Mouse (Mus musculus): Measurements from ENCODE around the gene Mrm1. TPM values are rescaled to one million over a fixed set of nuclear protein-coding genes. Genes with fewer than 3 reads are reported as not detected.

The Mrm1 gene
- polyA plus RNA-seq, 1 experiment from 2014 or later = 8.4 TPM

- ATAC-seq = no peak
- TF ChIP-seq EP300 (IDR thresholded peaks at IDR 0.05; ENCODE audit: low read depth) = no peak
- TF ChIP-seq CTCF (IDR thresholded peaks at IDR 0.05; ENCODE audit: low read depth) = no peak
- Histone ChIP-seq H3K27me3 (ENCODE audit: insufficient read depth, low read length) (no peaks in the 10 kb centered on the region), H3K4me2 (ENCODE audit: low read depth, low read length) (peak overlapping the region; percentile 86), H3K27ac (ENCODE audit: low read depth) (peak overlapping the region; percentile 92), H3K9me3 (ENCODE audit: low read length) (no peaks in the 10 kb centered on the region), H3K9ac (replicated peaks) (peak overlapping the region; percentile 97), H3K4me1 (ENCODE audit: insufficient read depth) (peaks cover 27% of the 10 kb centered on the region), H3K4me3 (ENCODE audit: low read depth, low read length) (peak overlapping the region; percentile 99), H3K36me3 (replicated peaks; ENCODE audit: insufficient read depth, low read length) (peaks cover 60% of the 10 kb centered on the region)
- DNase-seq = no peak
- WGBS (ENCODE audit: insufficient replicate concordance) = 71% methylated on average over 3 of the region's 3 CpGs
These were observed 6.9 kb upstream of the Mrm1 start for GRCm38 (mm10) chr11:84826185-84826584.

- Histone ChIP-seq H3K4me3 (ENCODE audit: low read depth, low read length) (peak overlapping the region; percentile 99), H3K9ac (replicated peaks) (peak overlapping the region; percentile 97), H3K36me3 (replicated peaks; ENCODE audit: insufficient read depth, low read length) (peaks cover 60% of the 10 kb centered on the region), H3K9me3 (ENCODE audit: low read length) (no peaks in the 10 kb centered on the region), H3K4me2 (ENCODE audit: low read depth, low read length) (peak overlapping the region; percentile 86), H3K4me1 (ENCODE audit: insufficient read depth) (peaks cover 30% of the 10 kb centered on the region), H3K27ac (ENCODE audit: low read depth) (peak overlapping the region; percentile 92), H3K27me3 (ENCODE audit: insufficient read depth, low read length) (no peaks in the 10 kb centered on the region)
- TF ChIP-seq EP300 (IDR thresholded peaks at IDR 0.05; ENCODE audit: low read depth) (no peak), CTCF (IDR thresholded peaks at IDR 0.05; ENCODE audit: low read depth) (no peak)
- DNase-seq = no peak
- no peak for ATAC-seq
- 87% methylated on average over 10 of the region's 10 CpGs for WGBS (ENCODE audit: insufficient replicate concordance)
These were observed 6.0 kb upstream of the Mrm1 start for GRCm38 (mm10) chr11:84825261-84825807.

DNA sequence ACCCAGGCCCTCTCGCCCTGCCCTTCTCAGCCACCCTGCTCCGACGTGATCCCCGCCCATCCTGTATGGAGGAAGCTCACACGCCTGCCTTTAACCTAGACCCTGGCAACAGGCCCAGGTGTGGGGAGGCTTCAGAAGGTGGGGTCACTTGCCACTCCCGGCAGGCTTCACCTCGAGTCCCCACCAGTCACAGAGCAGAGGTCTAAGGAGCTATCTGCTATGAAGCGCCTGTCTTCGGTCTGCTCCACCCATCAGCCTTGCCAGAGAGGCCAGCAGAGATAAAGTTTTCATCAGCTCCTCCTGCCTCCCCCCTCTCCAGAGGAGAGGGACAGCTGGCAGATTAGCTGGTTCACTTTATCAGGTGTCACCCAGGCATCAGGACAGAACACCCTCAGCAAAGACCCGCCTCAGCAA lies 4.2 kb upstream of the Mrm1 start:
- TF ChIP-seq EP300 (IDR thresholded peaks at IDR 0.05; ENCODE audit: low read depth) = peak; percentile 99
- no peak for TF ChIP-seq CTCF (IDR thresholded peaks at IDR 0.05; ENCODE audit: low read depth)
- ATAC-seq = peak; percentile 84
- Histone ChIP-seq H3K27me3 (ENCODE audit: insufficient read depth, low read length) (no peaks in the 10 kb centered on the region), H3K9ac (replicated peaks) (peak overlapping the region; percentile 97), H3K4me1 (ENCODE audit: insufficient read depth) (peaks cover 24% of the 10 kb centered on the region), H3K9me3 (ENCODE audit: low read length) (no peaks in the 10 kb centered on the region), H3K4me3 (ENCODE audit: low read depth, low read length) (peak overlapping the region; percentile 46), H3K36me3 (replicated peaks; ENCODE audit: insufficient read depth, low read length) (peaks cover 60% of the 10 kb centered on the region), H3K4me2 (ENCODE audit: low read depth, low read length) (peak overlapping the region; percentile 99), H3K27ac (ENCODE audit: low read depth) (peak overlapping the region; percentile 92)
- DNase-seq = peak; percentile 86
- WGBS (ENCODE audit: insufficient replicate concordance) = 28% methylated on average over 10 of the region's 10 CpGs

DNA sequence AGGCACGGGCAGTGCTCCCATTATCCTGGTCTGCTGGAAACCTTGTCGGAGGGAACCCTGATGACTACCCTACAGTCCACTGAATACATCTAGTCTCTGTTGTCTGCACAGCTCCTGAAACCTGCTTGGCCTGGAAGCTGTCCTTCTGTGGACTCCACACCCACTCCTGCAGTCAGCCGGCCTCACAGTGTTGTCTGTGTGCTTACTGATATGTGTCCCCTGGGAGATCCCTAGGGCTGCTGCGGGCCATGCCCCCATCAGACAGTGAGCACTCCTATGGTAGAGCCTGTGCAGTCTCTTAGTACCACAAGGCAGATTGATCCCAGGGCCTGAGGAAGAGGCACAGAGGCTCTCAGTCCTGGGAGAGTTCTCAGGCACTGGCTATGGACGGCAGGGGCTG lies 3.2 kb upstream of the Mrm1 start:
- H3K9ac ChIP-seq (replicated peaks) = peak overlapping the region; percentile 65
- 51% methylated on average over 5 of the region's 5 CpGs for WGBS (ENCODE audit: insufficient replicate concordance)
- H3K27ac ChIP-seq (ENCODE audit: low read depth) = peak overlapping the region; percentile 92
- peak overlapping the region; percentile 46 for H3K4me3 ChIP-seq (ENCODE audit: low read depth, low read length)
- DNase-seq (peak; percentile 63), ATAC-seq (peak; percentile 14)
- no peaks in the 10 kb centered on the region for H3K9me3 ChIP-seq (ENCODE audit: low read length)
- no peaks in the 10 kb centered on the region for H3K27me3 ChIP-seq (ENCODE audit: insufficient read depth, low read length)
- H3K36me3 ChIP-seq (replicated peaks; ENCODE audit: insufficient read depth, low read length) = peaks cover 59% of the 10 kb centered on the region
- no peak; the same call in 1 of the 2 replicates for TF ChIP-seq EP300 (IDR thresholded peaks at IDR 0.05; ENCODE audit: low read depth)
- TF ChIP-seq CTCF (IDR thresholded peaks at IDR 0.05; ENCODE audit: low read depth) = no peak
- peaks cover 24% of the 10 kb centered on the region for H3K4me1 ChIP-seq (ENCODE audit: insufficient read depth)
- peak overlapping the region; percentile 99 for H3K4me2 ChIP-seq (ENCODE audit: low read depth, low read length)

DNA sequence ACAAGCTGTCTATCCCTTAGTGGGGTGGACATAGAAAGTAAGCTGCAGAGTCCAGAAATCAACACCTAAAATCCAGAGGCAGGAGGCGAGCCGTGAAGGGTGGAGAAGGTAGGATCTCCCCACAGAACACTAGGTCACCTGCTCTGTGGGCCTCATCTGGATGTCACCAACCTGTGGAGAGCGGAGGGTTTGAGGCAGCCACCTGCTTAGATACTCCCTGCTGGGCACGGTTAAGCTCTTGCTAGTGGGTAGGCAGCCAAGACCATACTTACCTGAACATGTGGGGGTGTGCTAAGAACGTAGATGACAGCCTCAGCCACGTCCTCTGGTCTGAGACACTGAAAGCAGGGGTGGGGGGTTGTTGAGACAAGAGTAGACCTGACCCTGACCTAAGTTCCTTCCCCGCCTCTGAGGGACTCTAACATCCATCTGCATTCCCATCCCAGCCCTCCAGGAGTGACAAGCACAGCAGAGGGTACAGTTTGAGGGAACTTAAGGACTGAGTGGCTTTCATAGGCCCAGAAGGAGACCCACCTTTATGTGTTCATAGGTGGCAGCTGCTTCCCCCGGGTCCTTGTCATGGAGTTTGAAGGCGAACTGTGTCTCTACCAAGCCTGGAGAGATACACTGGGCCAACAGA lies 1.9 kb upstream of the Mrm1 start:
- H3K9ac ChIP-seq (replicated peaks) = peak overlapping the region; percentile 65; the same call in 1 of the 2 replicates
- H3K36me3 ChIP-seq (replicated peaks; ENCODE audit: insufficient read depth, low read length) = peaks cover 51% of the 10 kb centered on the region
- 84% methylated on average over 9 of the region's 9 CpGs for WGBS (ENCODE audit: insufficient replicate concordance)
- H3K27me3 ChIP-seq (ENCODE audit: insufficient read depth, low read length) = no peaks in the 10 kb centered on the region
- H3K4me1 ChIP-seq (ENCODE audit: insufficient read depth) = peaks cover 20% of the 10 kb centered on the region
- no peaks in the 10 kb centered on the region for H3K9me3 ChIP-seq (ENCODE audit: low read length)
- peak overlapping the region; percentile 99 for H3K4me2 ChIP-seq (ENCODE audit: low read depth, low read length)
- TF ChIP-seq CTCF (IDR thresholded peaks at IDR 0.05; ENCODE audit: low read depth) (no peak), EP300 (IDR thresholded peaks at IDR 0.05; ENCODE audit: low read depth) (no peak)
- no peak for DNase-seq
- ATAC-seq = no peak
- H3K4me3 ChIP-seq (ENCODE audit: low read depth, low read length) = peak overlapping the region; percentile 46
- H3K27ac ChIP-seq (ENCODE audit: low read depth) = peak overlapping the region; percentile 92; the same call in 1 of the 2 replicates

- H3K4me2 ChIP-seq (ENCODE audit: low read depth, low read length) = peak overlapping the region; percentile 99
- H3K4me1 ChIP-seq (ENCODE audit: insufficient read depth) = peaks cover 11% of the 10 kb centered on the region; the same call in 1 of the 2 replicates
- peak overlapping the region; percentile 85 for H3K9ac ChIP-seq (replicated peaks)
- DNase-seq (peak; percentile 85), ATAC-seq (peak; percentile 50)
- whole genome bisulfite sequencing (ENCODE audit: insufficient replicate concordance) = 0% methylated on average over 39 of the region's 39 CpGs
- peak overlapping the region; percentile 95 for H3K27ac ChIP-seq (ENCODE audit: low read depth)
- H3K9me3 ChIP-seq (ENCODE audit: low read length) = no peaks in the 10 kb centered on the region
- TF ChIP-seq EP300 (IDR thresholded peaks at IDR 0.05; ENCODE audit: low read depth) = no peak
- TF ChIP-seq CTCF (IDR thresholded peaks at IDR 0.05; ENCODE audit: low read depth) = peak; percentile 87
- peak overlapping the region; percentile 64 for H3K4me3 ChIP-seq (ENCODE audit: low read depth, low read length)
- no peaks in the 10 kb centered on the region for H3K27me3 ChIP-seq (ENCODE audit: insufficient read depth, low read length)
- H3K36me3 ChIP-seq (replicated peaks; ENCODE audit: insufficient read depth, low read length) = peaks cover 38% of the 10 kb centered on the region
These were observed 992 bp downstream of the Mrm1 start for GRCm38 (mm10) chr11:84818085-84818960.
